Mouse (Mus musculus) heart, embryonic 11.5 days (tissue): ENCODE results near the gene Psme4. TPM values are rescaled to one million over a fixed set of nuclear protein-coding genes. Genes with fewer than 3 reads are reported as not detected.
"Not testable (repeated sequence)": the region's sequence is repeated elsewhere in the genome, so short reads cannot be mapped to it uniquely, and the experiment has no call there.

ENCODE experiments used
- ATAC-seq: fragments of 200-750 bp; cut with Nextera tagmentation; replicated peaks from 2 replicates; pipeline ENCODE4 v1.8.0; 2017; ENCODE audit warnings: moderate library complexity; ENCODE audit not compliant: insufficient number of reproducible peaks, low FRiP score, low TSS enrichment
- H3K27ac ChIP-seq: fragments of 300-500 bp; sonication (generic); 2 replicates; pipeline ENCODE4 v1.5.1; 2014; ENCODE audit warnings: mild to moderate bottlenecking, low read depth, low read length
- H3K27me3 ChIP-seq: fragments of 300-500 bp; sonication (generic); 2 replicates; pipeline ENCODE4 v1.6.1; 2014; ENCODE audit warnings: mild to moderate bottlenecking, low read length, mixed read lengths; ENCODE audit not compliant: control insufficient read depth, insufficient read depth
- H3K36me3 ChIP-seq: fragments of 300-500 bp; sonication (generic); 2 replicates; pipeline ENCODE4 v1.6.1; 2014; ENCODE audit warnings: mild to moderate bottlenecking, low read length, moderate library complexity, mixed read lengths; ENCODE audit not compliant: control insufficient read depth, insufficient read depth
- H3K4me1 ChIP-seq: fragments of 300-500 bp; sonication (generic); 2 replicates; pipeline ENCODE4 v1.6.1; 2014; ENCODE audit warnings: low read length; ENCODE audit not compliant: control insufficient read depth, insufficient read depth
- H3K4me2 ChIP-seq: fragments of 300-500 bp; sonication (generic); 2 replicates; pipeline ENCODE4 v1.6.1; 2014; ENCODE audit warnings: mild to moderate bottlenecking, moderate library complexity
- H3K4me3 ChIP-seq: fragments of 300-500 bp; sonication (generic); 2 replicates; pipeline ENCODE4 v1.5.1; 2014; ENCODE audit warnings: low read depth, low read length
- H3K9ac ChIP-seq: fragments of 300-500 bp; sonication (generic); 2 replicates; pipeline ENCODE4 v1.6.1; 2014; ENCODE audit warnings: mild to moderate bottlenecking, low read depth, low read length, moderate library complexity
- H3K9me3 ChIP-seq: fragments of 300-500 bp; sonication (generic); replicated peaks from 2 replicates; pipeline ENCODE4 v1.6.1; 2016; ENCODE audit warnings: low read length; ENCODE audit not compliant: control insufficient read depth
- WGBS: fragments of 180-500 bp; shearing (Covaris S2); extraction: QIAGEN DNeasy Blood & Tissue Kit; methylation state at CpG from one replicate; pipeline ENCODE4 v1.1.7; 2014; ENCODE audit not compliant: insufficient replicate concordance; 5-methylcytosine and 5-hydroxymethylcytosine counted together
- polyA plus RNA-seq: library from polyadenylated mRNA; unstranded; fragments of >200 nt; fragmentation: Nextera tagmentation; extraction: Ambion mirVana; gene quantifications from 2 replicates; pipeline ENCODE4 v1.2.1, GENCODE M21; 2014

The Psme4 gene
- polyA plus RNA-seq, 1 experiment from 2014 or later, result 23.8 TPM

GRCm38 (mm10) chr11:30754486-30754854 lies 17.1 kb upstream of the Psme4 start:
- not testable (repeated sequence) for H3K4me1 ChIP-seq, H3K27me3 ChIP-seq, H3K27ac ChIP-seq, H3K9me3 ChIP-seq, H3K36me3 ChIP-seq, ATAC-seq
- H3K4me2 ChIP-seq, result peak overlapping the region; percentile 96
- peak overlapping the region; percentile 62 for H3K4me3 ChIP-seq
- peak overlapping the region; percentile 77 for H3K9ac ChIP-seq
- WGBS, result 59% methylated on average over 4 of the region's 4 CpGs

DNA sequence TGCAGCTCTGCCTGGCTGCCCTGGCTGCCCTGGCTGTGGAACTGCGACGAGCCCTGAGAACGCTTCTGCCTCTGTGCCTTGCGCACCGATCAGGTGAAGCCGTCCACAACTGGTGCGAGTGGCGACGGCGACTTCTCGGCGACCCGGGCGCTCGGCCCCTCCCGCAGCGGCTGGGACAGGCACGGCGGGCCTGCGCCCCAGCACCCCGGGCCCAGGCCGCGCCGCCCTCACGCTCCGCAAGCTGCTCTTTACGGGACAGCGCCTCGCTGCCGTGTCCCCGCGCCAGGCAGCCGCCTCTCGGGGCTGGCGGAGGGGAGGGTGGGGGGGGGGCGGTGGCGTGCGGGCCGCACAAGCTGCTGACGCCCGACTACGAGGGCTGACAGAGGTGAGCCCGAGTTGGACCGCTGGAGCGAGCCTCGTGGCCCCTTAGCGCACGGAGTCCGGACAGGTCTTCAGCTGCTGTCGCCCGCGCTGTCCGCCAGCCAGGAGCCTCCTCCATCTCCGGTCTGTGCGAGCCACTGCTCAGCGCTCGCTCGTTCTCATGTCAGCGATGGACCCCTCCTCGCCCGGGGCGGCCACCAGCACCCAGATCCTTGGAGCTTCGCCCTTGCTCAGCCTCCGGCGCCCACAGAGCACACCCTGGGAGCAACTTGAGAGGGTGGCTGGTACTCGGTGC lies 16.5 kb upstream of the Psme4 start:
- Histone ChIP-seq H3K36me3 (no peaks in the 10 kb centered on the region), H3K4me2 (peak overlapping the region; percentile 96), H3K9ac (peak overlapping the region; percentile 77), H3K4me3 (peak overlapping the region; percentile 62), H3K27ac (no peak overlapping the region), H3K27me3 (no peaks in the 10 kb centered on the region), H3K9me3 (no peaks in the 10 kb centered on the region), H3K4me1 (no peaks in the 10 kb centered on the region)
- peak; percentile 68 for ATAC-seq
- under 1% methylated on average over 61 of the region's 66 CpGs for WGBS

GRCm38 (mm10) chr11:30761381-30761780 lies 10.1 kb upstream of the Psme4 start:
- no peaks in the 10 kb centered on the region for H3K9me3 ChIP-seq
- no peaks in the 10 kb centered on the region for H3K4me1 ChIP-seq
- H3K4me3 ChIP-seq, result no peak overlapping the region
- no peak overlapping the region for H3K4me2 ChIP-seq
- H3K36me3 ChIP-seq, result no peaks in the 10 kb centered on the region
- H3K27ac ChIP-seq, result no peak overlapping the region
- H3K9ac ChIP-seq, result no peak overlapping the region
- ATAC-seq, result no peak
- 75% methylated on average over 7 of the region's 7 CpGs for WGBS
- H3K27me3 ChIP-seq, result no peaks in the 10 kb centered on the region

- H3K4me3 ChIP-seq, result no peak overlapping the region
- ATAC-seq, result no peak
- no peaks in the 10 kb centered on the region for H3K27me3 ChIP-seq
- H3K4me2 ChIP-seq, result no peak overlapping the region
- H3K27ac ChIP-seq, result no peak overlapping the region
- no peaks in the 10 kb centered on the region for H3K36me3 ChIP-seq
- H3K4me1 ChIP-seq, result no peaks in the 10 kb centered on the region
- 82% methylated on average over 1 of the region's 1 CpGs for WGBS
- no peaks in the 10 kb centered on the region for H3K9me3 ChIP-seq
- H3K9ac ChIP-seq, result no peak overlapping the region
These were observed 9.6 kb upstream of the Psme4 start for GRCm38 (mm10) chr11:30761891-30762290.

- H3K27ac ChIP-seq, result no peak overlapping the region
- no peaks in the 10 kb centered on the region for H3K4me1 ChIP-seq
- H3K4me3 ChIP-seq, result no peak overlapping the region
- 71% methylated on average over 1 of the region's 1 CpGs for WGBS
- no peaks in the 10 kb centered on the region for H3K9me3 ChIP-seq
- no peaks in the 10 kb centered on the region for H3K36me3 ChIP-seq
- no peak for ATAC-seq
- no peak overlapping the region for H3K4me2 ChIP-seq
- no peaks in the 10 kb centered on the region for H3K27me3 ChIP-seq
- no peak overlapping the region for H3K9ac ChIP-seq
These were observed 6.5 kb upstream of the Psme4 start for GRCm38 (mm10) chr11:30765076-30765475.

DNA sequence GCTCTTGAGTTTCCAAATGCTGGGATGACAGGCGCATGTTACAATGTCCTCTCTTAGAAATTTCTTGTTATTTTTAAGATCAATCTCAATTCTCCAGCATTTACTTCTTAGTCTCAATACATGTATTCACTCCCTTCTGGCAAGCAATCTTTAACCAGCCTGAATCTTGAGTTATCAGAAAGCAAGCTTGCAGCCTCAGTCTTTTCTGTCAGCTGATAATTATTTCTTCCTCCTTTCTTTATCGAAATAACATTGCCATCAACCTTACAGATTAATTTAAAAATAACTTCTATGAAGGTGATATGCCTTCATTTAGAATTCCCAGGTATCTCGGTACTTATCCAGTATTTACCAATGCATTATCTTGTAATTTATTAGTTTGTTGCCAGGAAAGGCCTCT lies 709 bp upstream of the Psme4 start:
- WGBS, result 75% methylated on average over 3 of the region's 3 CpGs
- Histone ChIP-seq H3K4me3 (peak overlapping the region; percentile 95), H3K4me2 (peak overlapping the region; percentile 81), H3K9ac (peak overlapping the region; percentile 96; the same call in 1 of the 2 replicates), H3K36me3 (no peaks in the 10 kb centered on the region), H3K9me3 (no peaks in the 10 kb centered on the region), H3K27me3 (no peaks in the 10 kb centered on the region), H3K27ac (peak overlapping the region; percentile 93; the same call in 1 of the 2 replicates), H3K4me1 (0 out of 2 replicates have a peak, but pooled peaks cover 4% of the 10 kb centered on the region)
- no peak for ATAC-seq

DNA sequence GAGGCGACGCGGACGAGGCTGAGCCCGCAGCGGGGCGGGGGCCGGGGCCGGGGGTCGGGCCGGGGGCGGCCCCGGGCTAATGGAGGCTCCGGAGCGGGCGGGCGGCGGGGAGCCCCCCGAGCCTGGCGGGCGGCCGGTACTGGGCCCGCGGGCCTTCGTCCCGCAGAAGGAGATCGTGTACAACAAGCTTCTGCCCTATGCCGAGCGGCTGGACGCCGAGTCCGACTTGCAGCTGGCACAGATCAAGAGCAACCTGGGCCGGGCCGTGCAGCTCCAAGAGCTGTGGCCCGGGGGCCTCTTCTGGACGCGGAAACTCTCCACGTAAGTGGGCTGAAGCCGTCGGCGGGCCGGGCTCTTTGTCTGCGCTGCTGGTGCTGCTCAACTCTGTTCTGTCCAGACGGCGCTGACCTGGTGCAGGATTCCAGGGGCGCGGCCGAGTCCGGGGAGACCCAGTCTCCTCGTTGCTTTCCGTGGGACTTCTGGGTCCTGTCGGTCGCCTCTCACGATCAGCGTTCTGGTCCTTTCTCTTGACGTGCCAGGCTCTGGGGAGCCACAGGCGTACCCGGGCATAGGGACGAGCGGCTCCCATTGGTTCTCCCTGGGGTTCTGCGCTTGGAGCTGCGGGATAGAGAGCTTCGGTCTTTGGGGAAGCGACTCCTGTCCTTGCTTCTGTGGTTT lies 517 bp downstream of the Psme4 start:
- peaks cover 7% of the 10 kb centered on the region for H3K4me1 ChIP-seq
- WGBS, result under 1% methylated on average over 64 of the region's 64 CpGs
- H3K27me3 ChIP-seq, result no peaks in the 10 kb centered on the region
- peak; percentile 70 for ATAC-seq
- H3K9me3 ChIP-seq, result no peaks in the 10 kb centered on the region
- peak overlapping the region; percentile 96 for H3K9ac ChIP-seq
- peak overlapping the region; percentile 93 for H3K27ac ChIP-seq
- H3K36me3 ChIP-seq, result no peaks in the 10 kb centered on the region
- peak overlapping the region; percentile 81 for H3K4me2 ChIP-seq
- H3K4me3 ChIP-seq, result peak overlapping the region; percentile 95

- 3% methylated on average over 21 of the region's 21 CpGs for WGBS
- Histone ChIP-seq H3K36me3 (no peaks in the 10 kb centered on the region), H3K4me2 (peak overlapping the region; percentile 81), H3K4me1 (peaks cover 12% of the 10 kb centered on the region), H3K27me3 (no peaks in the 10 kb centered on the region), H3K27ac (peak overlapping the region; percentile 93), H3K9ac (peak overlapping the region; percentile 96), H3K4me3 (peak overlapping the region; percentile 95), H3K9me3 (no peaks in the 10 kb centered on the region)
- no peak for ATAC-seq
These were observed 1.4 kb downstream of the Psme4 start for GRCm38 (mm10) chr11:30772777-30773417.
